In the genomic region with DNA sequence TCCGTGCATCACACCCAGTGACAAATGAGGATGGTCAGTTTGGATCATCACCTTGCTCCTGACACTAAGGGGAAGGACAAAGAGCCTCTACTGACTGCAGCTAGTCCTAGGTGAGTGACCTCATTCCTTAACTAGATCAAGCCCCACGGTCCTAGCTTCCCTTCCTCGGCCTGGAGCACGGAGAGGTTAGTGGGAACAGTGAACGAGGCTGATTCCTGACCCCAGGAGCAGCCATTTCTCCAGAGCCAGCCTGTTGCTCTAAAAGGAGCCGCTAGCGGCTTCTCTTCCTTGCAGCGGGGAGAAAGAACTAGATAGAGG, we compare ENCODE assay signal across 8 mouse cellular contexts. TPM values are rescaled to one million over a fixed set of nuclear protein-coding genes. Genes with fewer than 3 reads are reported as not detected.
A peak's percentile ranks its signal among the peaks of the same experiment; 100 is the strongest.
DNase-seq lines count a peak whose midpoint lies in the region; ATAC-seq and TF ChIP-seq lines count a peak whose summit lies in the region.

No protein-coding gene starts in this region.

- H3K4me1 ChIP-seq in heart, embryonic 12.5 days (replicated peaks) = peaks cover 35% of the 10 kb centered on the region
- peaks cover 24% of the 10 kb centered on the region for H3K4me1 ChIP-seq in embryonic facial prominence, embryonic 13.5 days
- H3K4me1 ChIP-seq in limb, embryonic 14.5 days (ENCODE audit: control insufficient read depth, insufficient read depth, low read length) = peaks cover 11% of the 10 kb centered on the region
- no peaks in the 10 kb centered on the region; the same call in 1 of the 2 replicates for H3K4me1 ChIP-seq in stomach, postnatal 0 days (replicated peaks; ENCODE audit: control insufficient read depth, insufficient read depth)

- no peak for TF ChIP-seq CTCF in stomach, postnatal 0 days (IDR thresholded peaks at IDR 0.05; ENCODE audit: low read depth)

- no peak for TF ChIP-seq EP300 in stomach, postnatal 0 days (optimal IDR thresholded peaks at IDR 0.05)

- 5% methylated on average over 8 of the region's 8 CpGs for WGBS in heart, embryonic 12.5 days
- WGBS in embryonic facial prominence, embryonic 13.5 days = 14% methylated on average over 8 of the region's 8 CpGs
- WGBS in limb, embryonic 14.5 days = 12% methylated on average over 8 of the region's 8 CpGs
- WGBS in stomach, postnatal 0 days = 4% methylated on average over 7 of the region's 8 CpGs

- H3K9me3 ChIP-seq in heart, embryonic 12.5 days (replicated peaks) = no peaks in the 10 kb centered on the region
- no peaks in the 10 kb centered on the region for H3K9me3 ChIP-seq in embryonic facial prominence, embryonic 13.5 days
- H3K9me3 ChIP-seq in limb, embryonic 14.5 days (ENCODE audit: control insufficient read depth, low read length) = no peaks in the 10 kb centered on the region
- no peaks in the 10 kb centered on the region for H3K9me3 ChIP-seq in stomach, postnatal 0 days (ENCODE audit: control insufficient read depth, low read length)

- no peak for DNase-seq in heart, postnatal 36 days
- peak; percentile 10 for DNase-seq in A20 (ENCODE audit: low read depth, low spot score)
- DNase-seq in limb, embryonic 14.5 days (ENCODE audit: low spot score) = no peak
- no peak for DNase-seq in stomach, postnatal 0 days (ENCODE audit: low spot score)
- no peak for DNase-seq in cerebellum, adult 11 months
- DNase-seq in B cell, adult 2 months = no peak

- TF ChIP-seq POLR2A in limb, embryonic 14.5 days (IDR thresholded peaks at IDR 0.05; ENCODE audit: borderline replicate concordance, extremely low read depth, insufficient read depth, insufficient read length) = no peak

- H3K4me3 ChIP-seq in heart, embryonic 12.5 days = peak overlapping the region; percentile 89
- H3K4me3 ChIP-seq in embryonic facial prominence, embryonic 13.5 days = peak overlapping the region; percentile 77
- peak overlapping the region; percentile 86 for H3K4me3 ChIP-seq in limb, embryonic 14.5 days (replicated peaks; ENCODE audit: low read length)
- H3K4me3 ChIP-seq in stomach, postnatal 0 days (ENCODE audit: low read depth, low read length) = peak overlapping the region; percentile 78

- no peaks in the 10 kb centered on the region for H3K27me3 ChIP-seq in heart, embryonic 12.5 days (replicated peaks)
- no peaks in the 10 kb centered on the region for H3K27me3 ChIP-seq in embryonic facial prominence, embryonic 13.5 days
- H3K27me3 ChIP-seq in limb, embryonic 14.5 days (ENCODE audit: control insufficient read depth, insufficient read depth, low read length) = no peaks in the 10 kb centered on the region
- no peaks in the 10 kb centered on the region for H3K27me3 ChIP-seq in stomach, postnatal 0 days (ENCODE audit: control insufficient read depth, insufficient read depth, low read length)

- peaks cover 50% of the 10 kb centered on the region for H3K36me3 ChIP-seq in heart, embryonic 12.5 days
- H3K36me3 ChIP-seq in embryonic facial prominence, embryonic 13.5 days = peaks cover 45% of the 10 kb centered on the region
- peaks cover 48% of the 10 kb centered on the region for H3K36me3 ChIP-seq in limb, embryonic 14.5 days (ENCODE audit: control insufficient read depth, insufficient read depth, low read length)
- H3K36me3 ChIP-seq in stomach, postnatal 0 days (ENCODE audit: control insufficient read depth, insufficient read depth, low read length) = peaks cover 25% of the 10 kb centered on the region

- H3K4me2 ChIP-seq in heart, embryonic 12.5 days = peak overlapping the region; percentile 96
- H3K4me2 ChIP-seq in embryonic facial prominence, embryonic 13.5 days = peak overlapping the region; percentile 89
- H3K4me2 ChIP-seq in limb, embryonic 14.5 days (replicated peaks; ENCODE audit: low read depth, low read length, severe bottlenecking) = peak overlapping the region; percentile 64
- H3K4me2 ChIP-seq in stomach, postnatal 0 days (replicated peaks; ENCODE audit: low read depth) = peak overlapping the region; percentile 75

- ATAC-seq in heart, embryonic 12.5 days (ENCODE audit: insufficient number of reproducible peaks, low FRiP score) = no peak
- ATAC-seq in embryonic facial prominence, embryonic 13.5 days (ENCODE audit: insufficient number of reproducible peaks, insufficient read depth, low FRiP score, low TSS enrichment, low read depth) = no peak
- ATAC-seq in limb, embryonic 14.5 days (ENCODE audit: low FRiP score, low read depth) = no peak
- peak; percentile 33; the same call in 1 of the 2 replicates for ATAC-seq in stomach, postnatal 0 days (ENCODE audit: low FRiP score, low TSS enrichment)

- H3K27ac ChIP-seq in heart, embryonic 12.5 days (ENCODE audit: poor library complexity, severe bottlenecking) = peak overlapping the region; percentile 98
- H3K27ac ChIP-seq in embryonic facial prominence, embryonic 13.5 days = peak overlapping the region; percentile 91
- peak overlapping the region; percentile 90 for H3K27ac ChIP-seq in limb, embryonic 14.5 days (replicated peaks; ENCODE audit: low read depth, low read length)
- peak overlapping the region; percentile 92 for H3K27ac ChIP-seq in stomach, postnatal 0 days (replicated peaks)

- peak overlapping the region; percentile 98 for H3K9ac ChIP-seq in heart, embryonic 12.5 days
- peak overlapping the region; percentile 94 for H3K9ac ChIP-seq in embryonic facial prominence, embryonic 13.5 days
- H3K9ac ChIP-seq in limb, embryonic 14.5 days (ENCODE audit: low read depth, low read length, severe bottlenecking) = peak overlapping the region; percentile 96
- peak overlapping the region; percentile 94 for H3K9ac ChIP-seq in stomach, postnatal 0 days (ENCODE audit: low read length)

- intact Hi-C loops in heart, postnatal 36 days (cut with DNase I) = no loop called here

RNA-seq across cellular contexts. Expression of a gene that starts 2.9 kb away (rescaled TPM):
- polyA plus RNA-seq in heart, embryonic 12.5 days (2016; fragmentation: Nextera tagmentation; extraction: Ambion mirVana) = 3,183 and 3,245 TPM in 2 replicates
- total RNA-seq in heart, postnatal 36 days (2021) = 1,000 to 10,000 TPM; 4,706 to 5,436 TPM
- 34.6 and 38.8 TPM in 2 replicates for polyA plus RNA-seq in embryonic facial prominence, embryonic 13.5 days (2015; fragmentation: Nextera tagmentation; extraction: Ambion mirVana)
- polyA plus RNA-seq in limb, embryonic 14.5 days (2012; rRNA removed) = 301 and 458 TPM in 2 replicates
- polyA plus RNA-seq in limb, embryonic 14.5 days (2014; fragmentation: Nextera tagmentation; extraction: Ambion mirVana) = 374 and 483 TPM in 2 replicates
- polyA plus RNA-seq in stomach, postnatal 0 days (2015; fragmentation: Nextera tagmentation; extraction: Ambion mirVana) = 4.1 and 6.5 TPM in 2 replicates

RNA-seq across cellular contexts. Expression of a gene that starts 11.5 kb away (rescaled TPM):
- 446 and 471 TPM in 2 replicates for polyA plus RNA-seq in heart, embryonic 12.5 days (2016; fragmentation: Nextera tagmentation; extraction: Ambion mirVana)
- 100 to 1,000 TPM; 128 to 143 TPM for total RNA-seq in heart, postnatal 36 days (2021)
- 415 and 428 TPM in 2 replicates for polyA plus RNA-seq in embryonic facial prominence, embryonic 13.5 days (2015; fragmentation: Nextera tagmentation; extraction: Ambion mirVana)
- polyA plus RNA-seq in limb, embryonic 14.5 days (2012; rRNA removed) = 514 and 640 TPM in 2 replicates
- polyA plus RNA-seq in limb, embryonic 14.5 days (2014; fragmentation: Nextera tagmentation; extraction: Ambion mirVana) = 339 and 378 TPM in 2 replicates
- 87.7 and 106 TPM in 2 replicates for polyA plus RNA-seq in stomach, postnatal 0 days (2015; fragmentation: Nextera tagmentation; extraction: Ambion mirVana)

RNA-seq across cellular contexts. Expression of a gene that starts 12.5 kb away (rescaled TPM):
- 0.34 and 0.50 TPM in 2 replicates for polyA plus RNA-seq in heart, embryonic 12.5 days (2016; fragmentation: Nextera tagmentation; extraction: Ambion mirVana)
- total RNA-seq in heart, postnatal 36 days (2021) = 10 to 100 TPM; 14.2 to 18.3 TPM
- 1.2 and 1.3 TPM in 2 replicates for polyA plus RNA-seq in embryonic facial prominence, embryonic 13.5 days (2015; fragmentation: Nextera tagmentation; extraction: Ambion mirVana)
- polyA plus RNA-seq in limb, embryonic 14.5 days (2012; rRNA removed) = 3.7 and 4.0 TPM in 2 replicates
- polyA plus RNA-seq in limb, embryonic 14.5 days (2014; fragmentation: Nextera tagmentation; extraction: Ambion mirVana) = 0.25 and 0.29 TPM in 2 replicates
- 0.38 and 0.53 TPM in 2 replicates for polyA plus RNA-seq in stomach, postnatal 0 days (2015; fragmentation: Nextera tagmentation; extraction: Ambion mirVana)

RNA-seq across cellular contexts. Expression of a gene that starts 36.8 kb away (rescaled TPM):
- 48.3 and 56.7 TPM in 2 replicates for polyA plus RNA-seq in heart, embryonic 12.5 days (2016; fragmentation: Nextera tagmentation; extraction: Ambion mirVana)
- total RNA-seq in heart, postnatal 36 days (2021) = 10 to 100 TPM; 66.1 to 85.9 TPM
- polyA plus RNA-seq in embryonic facial prominence, embryonic 13.5 days (2015; fragmentation: Nextera tagmentation; extraction: Ambion mirVana) = 27.5 and 34.5 TPM in 2 replicates
- 68.5 and 81.8 TPM in 2 replicates for polyA plus RNA-seq in limb, embryonic 14.5 days (2012; rRNA removed)
- polyA plus RNA-seq in limb, embryonic 14.5 days (2014; fragmentation: Nextera tagmentation; extraction: Ambion mirVana) = 59.5 and 64.4 TPM in 2 replicates
- 23.7 and 23.9 TPM in 2 replicates for polyA plus RNA-seq in stomach, postnatal 0 days (2015; fragmentation: Nextera tagmentation; extraction: Ambion mirVana)

RNA-seq across cellular contexts. Expression of a gene that starts 45.9 kb away (rescaled TPM):
- 8.1 and 11.6 TPM in 2 replicates for polyA plus RNA-seq in heart, embryonic 12.5 days (2016; fragmentation: Nextera tagmentation; extraction: Ambion mirVana)
- 1 to 10 TPM; 3.8 to 4.3 TPM for total RNA-seq in heart, postnatal 36 days (2021)
- polyA plus RNA-seq in embryonic facial prominence, embryonic 13.5 days (2015; fragmentation: Nextera tagmentation; extraction: Ambion mirVana) = 12.4 and 14.3 TPM in 2 replicates
- polyA plus RNA-seq in limb, embryonic 14.5 days (2012; rRNA removed) = 9.5 and 10.5 TPM in 2 replicates
- polyA plus RNA-seq in limb, embryonic 14.5 days (2014; fragmentation: Nextera tagmentation; extraction: Ambion mirVana) = 11.8 and 12.3 TPM in 2 replicates
- 9.5 and 10.1 TPM in 2 replicates for polyA plus RNA-seq in stomach, postnatal 0 days (2015; fragmentation: Nextera tagmentation; extraction: Ambion mirVana)
